Mouse (Mus musculus): ENCODE results near the gene Bmp6.

Gene Bmp6

DNA sequence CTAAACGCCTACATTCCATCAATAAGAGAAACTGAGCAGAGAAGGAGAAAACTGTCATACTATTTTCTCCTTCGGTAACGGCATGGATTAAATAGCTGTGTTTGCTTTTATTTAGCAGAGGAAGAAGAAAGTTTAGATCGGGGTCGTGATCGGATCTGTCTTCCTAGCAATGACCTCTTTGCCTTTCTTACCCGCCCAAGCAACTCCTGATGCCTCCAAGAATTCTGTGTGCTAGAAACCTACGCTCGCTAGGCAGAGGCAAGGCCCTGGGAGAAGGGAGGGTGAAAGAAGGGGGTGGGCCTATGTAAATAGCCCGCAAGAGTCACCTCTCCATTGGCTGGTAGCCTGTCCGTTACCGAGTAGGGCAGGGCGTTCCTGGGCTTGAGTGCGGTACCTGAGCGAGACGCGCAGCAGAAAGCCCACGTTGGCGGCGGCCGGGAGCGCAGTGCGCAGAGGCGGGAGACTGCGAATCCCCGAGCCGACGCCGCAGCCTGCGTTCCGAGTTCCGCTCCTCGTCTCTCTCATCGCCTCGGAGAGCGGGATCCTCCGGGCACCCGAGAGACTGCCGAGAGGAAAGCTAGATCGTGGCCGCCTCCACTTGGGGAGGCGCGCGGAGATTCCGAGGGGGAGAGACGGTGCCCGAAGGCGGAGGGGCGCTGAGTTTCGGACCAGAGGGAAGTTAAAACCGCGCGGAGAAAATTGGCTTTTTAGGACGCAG is at the start of gene Bmp6:
TSS of gene Bmp6 (plus strand) at position 395 of the 718 bp plus-strand sequence.
- peak; percentile 30 for DNase-seq

- no peak for DNase-seq
Observed at GRCm38 (mm10) chr13:38296166-38296565, 48.7 kb upstream of the Bmp6 start.

- DNase-seq = no peak
Observed at GRCm38 (mm10) chr13:38296601-38297000, 48.3 kb upstream of the Bmp6 start.

DNA sequence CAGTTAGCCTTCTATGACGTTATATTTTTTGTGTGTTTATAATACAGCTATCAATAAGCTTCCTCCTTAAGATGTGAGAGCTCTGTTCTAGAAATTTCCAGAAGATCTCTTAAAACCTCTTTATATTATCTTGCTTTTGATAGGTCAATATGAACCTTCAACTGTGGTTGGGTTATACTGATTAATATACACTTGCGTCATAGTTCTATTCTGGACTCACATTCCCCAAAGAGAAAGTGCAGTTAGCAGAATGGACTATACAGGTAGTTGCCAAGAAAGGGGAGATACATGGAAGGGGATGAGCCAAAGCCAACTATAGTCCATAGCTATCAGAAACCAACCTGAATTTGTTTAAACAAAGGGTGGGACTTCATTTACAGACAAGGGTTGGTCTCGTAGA is 33.8 kb upstream of the Bmp6 start:
- no peak for DNase-seq

DNA sequence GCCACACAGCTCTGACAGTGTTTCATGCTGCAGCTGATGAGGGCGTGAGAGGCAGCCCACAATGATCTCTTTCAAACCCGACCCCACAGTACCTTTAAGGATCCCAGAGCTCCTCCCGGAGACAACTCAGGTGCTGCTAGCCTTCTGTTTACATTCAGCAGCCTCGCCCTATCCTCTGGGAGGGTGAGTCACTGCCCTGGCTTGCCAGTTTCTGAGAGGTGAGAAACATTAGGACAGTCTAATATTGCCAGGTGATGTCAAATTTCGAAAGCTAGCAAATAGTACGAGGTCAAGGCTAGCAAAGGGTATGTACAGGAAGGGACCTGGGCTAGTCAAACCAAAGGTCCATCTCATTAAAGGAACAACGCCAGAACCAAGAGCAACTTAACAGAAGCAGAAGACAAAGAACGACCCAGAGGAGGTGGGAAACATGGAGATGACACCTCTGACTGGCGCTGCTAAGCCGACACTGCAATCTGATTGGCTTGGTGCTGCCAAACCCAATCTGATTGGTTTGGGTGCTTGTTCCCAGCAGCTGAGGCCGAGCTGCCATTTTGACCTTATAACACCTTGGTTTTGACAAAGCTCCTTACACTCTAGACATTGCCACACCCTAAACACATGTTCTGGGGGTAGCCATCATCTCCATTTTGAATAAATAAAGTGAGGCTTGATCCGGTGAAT is 32.4 kb upstream of the Bmp6 start:
- no peak for DNase-seq

- DNase-seq = no peak
Observed at GRCm38 (mm10) chr13:38314590-38314989, 30.3 kb upstream of the Bmp6 start.

GRCm38 (mm10) chr13:38318418-38318817 is 26.5 kb upstream of the Bmp6 start:
- DNase-seq = no peak

DNA sequence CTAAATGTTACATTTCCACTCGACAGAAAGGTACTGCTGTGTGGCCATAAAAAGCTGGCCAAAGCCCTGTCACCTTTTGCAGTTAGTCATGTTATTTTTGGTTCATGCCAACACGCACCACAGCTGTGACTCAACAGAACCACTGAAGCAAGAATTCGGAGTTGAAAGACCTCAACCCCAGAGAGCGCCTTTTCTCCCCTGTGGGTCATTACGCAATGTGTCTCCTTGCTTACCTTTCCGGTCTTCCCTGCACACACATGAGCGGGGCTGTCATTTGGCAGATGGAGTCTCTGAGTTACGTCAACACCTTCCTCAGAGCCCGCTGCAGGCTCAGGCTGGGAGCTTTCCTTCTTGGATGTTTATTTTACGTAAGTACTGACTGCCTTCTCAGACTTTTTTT is 24.6 kb upstream of the Bmp6 start:
- no peak for DNase-seq

DNA sequence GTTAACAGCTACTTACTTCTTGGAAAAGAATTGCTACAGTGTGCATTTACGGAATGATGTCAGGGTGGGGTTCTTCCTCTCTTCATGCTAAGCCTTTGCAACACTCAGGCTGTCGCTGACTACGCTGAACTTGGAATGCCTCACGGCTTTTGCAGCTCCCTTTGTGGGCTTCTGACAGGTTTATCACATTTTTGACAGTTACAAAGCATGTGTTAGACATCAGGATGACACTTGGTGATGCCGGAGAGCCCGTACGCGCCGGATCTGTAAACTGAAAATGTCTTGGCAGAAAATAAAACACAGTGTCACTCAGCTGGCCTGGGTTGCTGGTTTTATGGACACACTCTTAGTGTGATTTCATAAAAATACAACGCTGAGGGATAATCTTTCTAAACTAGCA is 20.5 kb upstream of the Bmp6 start:
- DNase-seq = no peak

- DNase-seq = no peak
Observed at GRCm38 (mm10) chr13:38327377-38327776, 17.5 kb upstream of the Bmp6 start.

DNA sequence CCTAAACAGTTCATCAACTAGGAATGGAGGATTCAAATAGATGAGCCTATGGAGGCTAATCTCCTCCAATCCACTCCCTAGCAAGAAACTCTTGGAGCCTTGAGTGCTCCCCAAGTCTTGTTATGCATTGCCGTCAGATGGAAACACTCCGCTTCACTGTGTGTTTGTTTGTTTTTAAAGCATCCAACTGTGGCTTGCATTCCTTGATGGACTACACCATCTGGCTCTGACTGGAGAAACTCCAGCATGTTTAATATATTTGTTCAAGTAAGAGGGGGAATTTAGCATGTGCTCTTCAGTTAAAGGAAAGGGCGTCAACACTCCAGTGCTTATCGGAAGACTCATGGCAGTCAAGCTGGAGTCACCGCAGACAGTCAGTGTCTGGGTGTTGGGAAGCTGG is 11.4 kb upstream of the Bmp6 start:
- DNase-seq = no peak

DNA sequence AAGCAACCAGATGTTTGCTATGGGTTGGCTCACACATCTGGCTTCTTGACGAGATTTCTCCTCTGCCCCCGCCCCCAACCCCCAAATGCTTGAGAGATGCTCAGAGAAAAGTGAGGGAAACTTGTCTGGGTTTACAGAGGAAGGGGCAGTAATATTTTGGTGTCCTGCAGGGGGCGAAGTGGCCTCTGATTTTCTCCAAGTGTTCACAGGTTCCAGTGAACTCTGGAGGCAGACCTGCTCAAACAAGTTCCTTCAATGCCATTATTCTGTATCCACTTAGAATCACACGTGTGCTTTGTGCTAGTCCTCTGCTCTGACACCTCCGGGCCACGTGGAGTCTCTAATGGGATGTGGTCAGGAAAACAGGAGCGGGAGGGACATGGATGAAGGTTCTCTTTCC is 2.3 kb upstream of the Bmp6 start:
- DNase-seq = peak; percentile 51

- DNase-seq = peak; percentile 12
Observed at GRCm38 (mm10) chr13:38343202-38343601, 1.7 kb upstream of the Bmp6 start.

GRCm38 (mm10) chr13:38345431-38345820 is 519 bp downstream of the Bmp6 start:
- DNase-seq = no peak

DNA sequence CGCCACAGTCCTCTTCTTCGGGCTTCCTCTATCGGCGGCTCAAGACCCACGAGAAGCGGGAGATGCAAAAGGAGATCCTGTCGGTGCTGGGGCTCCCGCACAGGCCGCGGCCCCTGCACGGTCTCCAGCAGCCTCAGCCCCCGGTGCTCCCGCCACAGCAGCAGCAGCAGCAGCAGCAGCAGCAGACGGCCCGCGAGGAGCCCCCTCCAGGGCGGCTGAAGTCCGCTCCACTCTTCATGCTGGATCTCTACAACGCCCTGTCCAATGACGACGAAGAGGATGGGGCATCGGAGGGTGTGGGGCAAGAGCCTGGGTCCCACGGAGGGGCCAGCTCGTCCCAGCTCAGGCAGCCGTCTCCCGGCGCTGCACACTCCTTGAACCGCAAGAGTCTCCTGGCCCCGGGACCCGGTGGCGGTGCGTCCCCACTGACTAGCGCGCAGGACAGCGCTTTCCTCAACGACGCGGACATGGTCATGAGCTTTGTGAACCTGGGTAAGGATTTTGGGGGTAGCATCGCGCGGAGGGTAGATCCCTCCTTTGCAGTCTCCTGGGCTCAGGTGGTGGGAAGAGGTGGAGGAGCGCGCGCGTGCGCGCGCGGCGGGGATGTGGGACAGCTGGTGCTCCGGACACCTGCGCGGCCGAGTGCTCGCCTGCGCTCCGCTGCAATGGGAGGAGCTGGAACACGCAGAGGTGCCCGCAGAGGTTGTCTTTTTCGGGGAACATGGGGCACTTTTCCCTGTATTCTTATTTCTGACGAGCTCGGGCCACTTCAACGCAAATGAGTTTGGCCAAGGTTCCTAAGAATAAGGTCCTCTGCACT is 1.4 kb downstream of the Bmp6 start:
- DNase-seq = peak; percentile 8

GRCm38 (mm10) chr13:38347021-38347774 is 2.3 kb downstream of the Bmp6 start:
- DNase-seq = no peak

DNA sequence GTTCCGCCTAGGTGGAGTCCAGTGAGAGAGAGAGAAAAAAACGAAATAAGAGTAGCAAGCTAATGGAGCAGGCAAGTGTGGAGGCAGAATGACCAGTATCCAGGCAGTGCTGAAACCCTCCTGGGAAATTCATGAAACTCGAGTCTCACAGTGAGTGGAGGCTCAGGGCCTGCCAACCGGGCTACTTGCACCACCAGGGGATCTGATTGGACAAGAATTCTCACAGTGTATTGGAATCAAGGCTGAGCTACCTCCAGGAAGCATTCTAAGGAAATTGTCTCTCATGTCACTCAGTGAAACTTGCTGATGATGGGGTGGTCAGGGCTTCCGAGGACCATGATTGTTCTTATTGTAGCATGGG is 2.8 kb downstream of the Bmp6 start:
- DNase-seq = no peak

GRCm38 (mm10) chr13:38349046-38349445 is 4.1 kb downstream of the Bmp6 start:
- DNase-seq = no peak

- no peak for DNase-seq
Observed at GRCm38 (mm10) chr13:38349818-38350217, 4.9 kb downstream of the Bmp6 start.

DNA sequence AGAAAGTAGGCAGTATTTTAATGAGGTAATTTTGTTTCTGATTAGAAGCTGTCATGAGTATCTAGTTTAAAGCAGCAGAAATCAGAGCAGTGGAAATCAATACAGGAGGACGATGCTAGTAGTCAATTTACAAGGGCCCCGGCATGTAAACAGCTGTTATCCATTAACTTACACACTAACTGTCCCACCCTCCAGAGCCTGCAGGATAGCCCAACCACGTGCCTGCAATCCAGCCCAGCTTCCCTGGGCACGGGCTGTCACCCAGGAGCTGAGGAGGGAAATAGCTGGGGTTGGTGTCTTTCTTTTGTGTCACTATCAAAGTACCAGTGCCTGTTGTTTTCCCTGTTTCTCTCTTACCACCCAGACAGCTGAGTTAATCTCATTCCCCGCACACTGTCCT is 7.1 kb downstream of the Bmp6 start:
- DNase-seq = no peak

DNA sequence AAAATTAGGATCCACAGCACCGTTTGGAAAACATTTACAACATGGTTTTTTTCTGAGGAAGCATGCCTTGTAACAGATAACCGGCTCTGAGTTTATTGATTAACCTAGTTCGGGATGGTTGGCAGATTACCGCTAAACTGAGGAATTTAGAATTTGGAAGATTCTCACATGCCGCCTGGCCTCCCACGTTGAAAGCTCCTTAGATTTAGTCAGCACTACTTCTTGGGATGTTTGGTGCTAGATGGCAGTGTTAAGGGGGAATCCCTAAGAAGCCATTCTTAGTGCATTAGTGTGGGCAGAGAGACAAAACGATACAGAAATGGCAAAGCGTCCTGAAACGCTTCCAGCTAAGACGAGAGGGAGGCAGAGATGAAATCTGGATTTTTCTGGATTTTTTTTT is 8.1 kb downstream of the Bmp6 start:
- no peak for DNase-seq

DNA sequence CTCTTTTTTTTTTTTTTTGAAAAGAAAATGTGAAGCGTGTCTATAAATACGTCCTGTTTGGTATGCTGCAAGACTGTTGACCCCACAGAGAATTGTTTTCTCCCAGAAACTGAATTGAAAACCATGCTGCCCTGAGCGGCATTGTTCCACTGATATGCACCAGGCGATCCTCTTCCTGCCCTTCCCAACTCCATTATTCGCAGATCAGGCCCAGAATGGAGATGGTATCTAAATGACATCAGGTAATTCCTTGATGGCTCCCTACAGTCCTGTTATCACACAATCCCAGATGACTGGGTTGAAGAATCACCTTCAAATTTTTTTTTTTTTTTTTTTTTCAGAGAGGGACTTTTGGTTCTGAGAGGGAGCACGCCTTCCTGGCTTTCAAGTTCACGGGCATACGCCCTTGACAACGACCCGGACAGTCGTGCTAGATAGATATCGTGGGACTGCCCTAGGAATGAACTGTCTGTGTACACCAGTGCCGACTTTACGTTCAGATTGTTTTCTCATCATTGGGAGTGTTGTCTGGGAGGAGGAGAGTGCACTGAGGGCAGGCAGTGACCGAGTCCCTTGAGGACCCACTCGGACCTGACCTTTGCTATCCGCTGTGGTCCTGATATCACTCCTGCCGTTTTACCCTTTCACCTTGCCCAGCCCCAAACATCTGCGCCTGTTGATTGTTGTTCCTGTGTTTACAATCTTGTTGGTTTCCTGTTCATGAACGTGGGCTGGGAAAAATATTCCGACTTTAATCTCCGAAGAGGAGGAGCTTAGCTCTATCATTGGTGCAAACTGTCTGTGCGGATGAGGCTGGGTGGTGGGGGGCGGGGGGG is 8.7 kb downstream of the Bmp6 start:
- no peak for DNase-seq
